Mouse (Mus musculus) ES-E14 (cell line): ENCODE measurements around the gene Dph3. TPM values are rescaled to one million over a fixed set of nuclear protein-coding genes. Genes with fewer than 3 reads are reported as not detected.

ENCODE experiments used
- DNase-seq: peaks from one replicate; pipeline ENCODE4 v3.0.0-alpha.2; 2013; ENCODE audit warnings: low read depth, low spot score
- H3K27ac ChIP-seq: 2 replicates; pipeline ENCODE4 v1.5.1; 2012; ENCODE audit warnings: low read depth, mild to moderate bottlenecking, low read length, moderate library complexity, mixed read lengths; ENCODE audit not compliant: poor library complexity, insufficient read depth, severe bottlenecking
- H3K36me3 ChIP-seq: 2 replicates; pipeline ENCODE4 v1.6.1; 2012; ENCODE audit warnings: mild to moderate bottlenecking, low read length, moderate library complexity, mixed read lengths; ENCODE audit not compliant: control insufficient read depth, poor library complexity, insufficient read depth, severe bottlenecking
- H3K4me1 ChIP-seq, 2 experiments: fragments of 150-350 bp in 1 of 2; sonication (generic) in 1 of 2; 2 replicates each; pipeline ENCODE4 v1.6.1; 2012; ENCODE audit warnings: low read length in 2 of 2, mild to moderate bottlenecking in 1 of 2, mixed read lengths in 1 of 2; ENCODE audit not compliant: control insufficient read depth in 2 of 2, insufficient read depth in 2 of 2, poor library complexity in 1 of 2
- H3K4me3 ChIP-seq, 2 experiments: fragments of 150-350 bp in 1 of 2; sonication (generic) in 1 of 2; 2 replicates each; pipeline ENCODE4 v1.5.1; 2012; ENCODE audit warnings: low read length in 2 of 2, low read depth in 1 of 2, mild to moderate bottlenecking in 1 of 2, mixed read lengths in 1 of 2; ENCODE audit not compliant: insufficient read depth in 1 of 2, poor library complexity in 1 of 2, severe bottlenecking in 1 of 2
- H3K9ac ChIP-seq: 2 replicates; pipeline ENCODE4 v1.6.1; 2012; ENCODE audit warnings: low read depth, mild to moderate bottlenecking, low read length, mixed read lengths; ENCODE audit not compliant: poor library complexity, insufficient read depth, severe bottlenecking
- H3K9me3 ChIP-seq: fragments of 150-350 bp; sonication (generic); 2 replicates; pipeline ENCODE4 v1.6.1; 2012; ENCODE audit warnings: low read depth, mild to moderate bottlenecking, low read length; ENCODE audit not compliant: control insufficient read depth, insufficient read depth
- CHD2 ChIP-seq: IDR thresholded peaks from 2 replicates; pipeline ENCODE4 v1.6.1; 2014; ENCODE audit warnings: mild to moderate bottlenecking, low read depth, low read length, inconsistent platforms
- HCFC1 ChIP-seq: IDR thresholded peaks from 2 replicates; pipeline ENCODE4 v1.6.1; 2012; ENCODE audit warnings: low read length, inconsistent platforms, borderline replicate concordance; ENCODE audit not compliant: insufficient read depth
- MAFK ChIP-seq: IDR thresholded peaks from 2 replicates; pipeline ENCODE4 v1.6.1; 2014; ENCODE audit warnings: mild to moderate bottlenecking, low read depth, low read length, inconsistent platforms; ENCODE audit not compliant: insufficient read depth
- ZC3H11A ChIP-seq: IDR thresholded peaks from 2 replicates; pipeline ENCODE4 v1.6.1; 2012; ENCODE audit warnings: low read depth, mild to moderate bottlenecking, inconsistent platforms, low read length, borderline replicate concordance
- ZNF384 ChIP-seq: IDR thresholded peaks from 2 replicates; pipeline ENCODE4 v1.6.1; 2012; ENCODE audit warnings: low read depth, low read length, inconsistent platforms
- in situ Hi-C, 2 experiments: fragments of 600-800 bp; cut with MboI; formaldehyde crosslinking; loops; one replicate each; pipeline ENCODE4 v1.15.1; 2025; ENCODE audit warnings: low sequenced_read_pairs in 2 of 2, inconsistent platforms in 1 of 2; ENCODE audit not compliant: unreplicated experiment in 2 of 2
- total RNA-seq: library from RNA; depleted of rRNA; stranded (reverse); fragments of 300-350 nt; gene quantifications from 2 replicates; pipeline ENCODE4 v1.2.3, GENCODE M21; 2012

Gene Dph3
- total RNA-seq, 1 experiment = 75.8 TPM

- in situ Hi-C loops = no loop called here
- H3K4me3 ChIP-seq = no peak overlapping the region
- peaks cover 70% of the 10 kb centered on the region for H3K36me3 ChIP-seq
- DNase-seq = no peak
- no peaks in the 10 kb centered on the region for H3K9me3 ChIP-seq
- TF ChIP-seq MAFK (no peak), ZNF384 (no peak), CHD2 (no peak), ZC3H11A (no peak), HCFC1 (no peak)
- no peak overlapping the region for H3K27ac ChIP-seq
- no peak overlapping the region for H3K9ac ChIP-seq
- 0 out of 4 replicates have a peak, but pooled peaks cover 0 to 4% of the 10 kb centered on the region in 2 experiments for H3K4me1 ChIP-seq
Measured at GRCm38 (mm10) chr14:32095646-32096045, 10.1 kb upstream of the Dph3 start.

GRCm38 (mm10) chr14:32093500-32094117, 8.1 kb upstream of the Dph3 start:
- in situ Hi-C loops = no loop called here
- H3K27ac ChIP-seq = no peak overlapping the region
- H3K9me3 ChIP-seq = no peaks in the 10 kb centered on the region
- H3K9ac ChIP-seq = no peak overlapping the region
- no peak for DNase-seq
- no peak overlapping the region for H3K4me3 ChIP-seq
- TF ChIP-seq ZC3H11A (no peak), MAFK (no peak), ZNF384 (no peak), CHD2 (no peak), HCFC1 (no peak)
- H3K36me3 ChIP-seq = peaks cover 60% of the 10 kb centered on the region
- 0 out of 4 replicates have a peak, but pooled peaks cover 0 to 4% of the 10 kb centered on the region in 2 experiments for H3K4me1 ChIP-seq

- no peak for DNase-seq
- peaks cover 59% of the 10 kb centered on the region for H3K36me3 ChIP-seq
- H3K9me3 ChIP-seq = no peaks in the 10 kb centered on the region
- in situ Hi-C loops = no loop called here
- no peak for TF ChIP-seq ZC3H11A
- TF ChIP-seq ZNF384 = no peak
- no peak for TF ChIP-seq MAFK
- no peak for TF ChIP-seq CHD2
- TF ChIP-seq HCFC1 = no peak
- H3K27ac ChIP-seq = no peak overlapping the region
- no peak overlapping the region for H3K9ac ChIP-seq
- 0 out of 4 replicates have a peak, but pooled peaks cover 0 to 4% of the 10 kb centered on the region in 2 experiments for H3K4me1 ChIP-seq
- no peak overlapping the region for H3K4me3 ChIP-seq
Measured at GRCm38 (mm10) chr14:32093018-32093417, 7.5 kb upstream of the Dph3 start.

- in situ Hi-C loops = no loop called here
Measured at GRCm38 (mm10) chr14:32091704-32092103, 6.2 kb upstream of the Dph3 start.

GRCm38 (mm10) chr14:32091124-32091523, 5.6 kb upstream of the Dph3 start:
- no peak for DNase-seq

More at GRCm38 (mm10) chr14:32091704-32092103, 6.2 kb upstream of the Dph3 start:
- TF ChIP-seq MAFK (peak; percentile 90), HCFC1 (no peak), ZC3H11A (no peak)
- H3K4me3 ChIP-seq = no peak overlapping the region
- no peak for DNase-seq
- H3K36me3 ChIP-seq = peaks cover 47% of the 10 kb centered on the region
- no peak overlapping the region for H3K27ac ChIP-seq
- H3K4me1 ChIP-seq = peaks cover 2 to 4% of the 10 kb centered on the region in 2 experiments; a peak in 1 of 4 replicates
- H3K9ac ChIP-seq = no peak overlapping the region
- H3K9me3 ChIP-seq = no peaks in the 10 kb centered on the region

More at GRCm38 (mm10) chr14:32091124-32091523, 5.6 kb upstream of the Dph3 start:
- in situ Hi-C loops = no loop called here
- Histone ChIP-seq H3K36me3 (peaks cover 42% of the 10 kb centered on the region), H3K9me3 (no peaks in the 10 kb centered on the region), H3K9ac (no peak overlapping the region), H3K4me1 (peaks cover 4 to 5% of the 10 kb centered on the region in 2 experiments; a peak in 1 of 4 replicates), H3K4me3 (no peak overlapping the region), H3K27ac (no peak overlapping the region)
- no peak for TF ChIP-seq HCFC1
- no peak for TF ChIP-seq ZC3H11A
